Mouse (Mus musculus) ES-CJ7 (cell line): Measurements from ENCODE around the gene Med27.
A peak's percentile ranks its signal among the peaks of the same experiment; 100 is the strongest.

Source experiments
- DNase-seq: peaks from one replicate; pipeline ENCODE4 v3.0.0; 2011; ENCODE audit warnings: low read depth, low spot score

The Med27 gene

DNA sequence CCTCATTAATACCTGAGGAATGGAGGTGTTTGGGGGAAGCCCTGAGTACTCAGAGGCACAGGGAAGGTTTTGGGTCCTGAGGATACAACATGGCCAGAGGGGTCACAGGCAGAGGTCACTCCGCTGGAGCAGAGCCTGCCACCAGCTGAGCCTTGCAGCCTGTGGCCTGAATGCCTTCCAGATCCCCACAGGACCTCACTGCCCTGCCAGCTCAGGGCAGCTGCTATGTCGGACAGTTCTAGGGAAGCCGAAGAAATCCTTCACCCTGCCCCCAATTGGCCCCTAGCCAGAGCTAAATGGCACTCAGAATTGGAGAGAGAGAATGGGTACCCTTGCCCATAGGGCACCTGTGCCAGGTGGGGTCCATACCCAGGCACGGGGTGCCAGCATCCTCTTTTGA lies 214.8 kb downstream of the Med27 start:
- no peak for DNase-seq

DNA sequence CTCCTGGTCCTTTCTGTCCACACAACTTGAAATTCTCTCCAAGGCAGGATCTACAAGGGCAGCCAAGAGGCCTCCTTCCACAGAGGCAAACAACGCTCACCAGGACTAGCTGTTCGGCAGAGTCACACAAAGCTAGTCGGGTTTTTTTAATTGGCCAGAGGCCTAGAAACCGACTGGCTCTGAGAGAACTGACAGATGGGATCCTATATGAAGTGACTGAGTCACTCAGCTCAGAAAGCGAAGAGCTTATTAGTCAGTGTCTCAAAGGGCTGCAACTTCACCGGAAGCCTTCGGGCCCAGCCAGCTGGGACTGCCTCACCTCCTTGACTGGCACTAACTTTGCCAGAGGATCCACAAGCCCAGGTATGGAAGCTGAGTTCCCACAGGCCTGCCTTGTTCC lies 217.4 kb downstream of the Med27 start:
- no peak for DNase-seq

GRCm38 (mm10) chr2:29565570-29566433 lies 219.2 kb downstream of the Med27 start:
- no peak for DNase-seq

DNA sequence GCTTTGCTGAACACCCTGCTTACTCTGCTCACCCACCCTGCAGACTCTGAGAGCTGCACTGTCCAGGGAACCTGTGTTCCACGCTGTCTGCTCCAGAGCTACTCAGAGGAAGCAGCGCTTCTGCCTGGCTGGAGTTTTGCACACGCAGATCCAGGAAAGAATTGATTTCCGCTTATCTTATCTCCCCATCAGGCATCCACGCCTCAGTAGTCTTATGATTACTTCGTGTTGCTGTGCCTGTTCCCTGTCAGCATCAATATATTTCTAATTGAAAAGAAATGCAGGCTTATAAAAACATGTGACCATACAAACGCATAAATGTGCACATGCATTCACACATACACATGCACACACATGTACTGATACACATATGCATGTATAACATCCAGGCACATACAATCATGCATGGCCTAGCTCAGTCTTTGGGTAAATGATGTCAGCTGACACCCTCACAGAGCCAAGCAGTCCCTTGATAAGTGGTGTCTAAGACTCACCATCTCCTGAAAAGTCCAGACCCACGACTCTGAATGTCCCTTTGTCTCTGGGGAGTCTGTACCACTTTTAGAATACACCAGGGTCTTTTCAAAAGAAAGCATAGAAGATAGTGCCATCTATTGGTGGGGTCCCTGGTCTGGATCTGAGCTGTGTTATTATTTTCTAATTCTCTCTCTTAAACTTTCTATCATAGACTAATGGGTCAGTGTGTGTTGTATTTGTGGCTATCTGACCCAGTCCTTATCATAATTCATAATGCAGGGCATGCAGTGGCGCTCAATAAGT lies 225.5 kb downstream of the Med27 start:
- DNase-seq, result no peak

DNA sequence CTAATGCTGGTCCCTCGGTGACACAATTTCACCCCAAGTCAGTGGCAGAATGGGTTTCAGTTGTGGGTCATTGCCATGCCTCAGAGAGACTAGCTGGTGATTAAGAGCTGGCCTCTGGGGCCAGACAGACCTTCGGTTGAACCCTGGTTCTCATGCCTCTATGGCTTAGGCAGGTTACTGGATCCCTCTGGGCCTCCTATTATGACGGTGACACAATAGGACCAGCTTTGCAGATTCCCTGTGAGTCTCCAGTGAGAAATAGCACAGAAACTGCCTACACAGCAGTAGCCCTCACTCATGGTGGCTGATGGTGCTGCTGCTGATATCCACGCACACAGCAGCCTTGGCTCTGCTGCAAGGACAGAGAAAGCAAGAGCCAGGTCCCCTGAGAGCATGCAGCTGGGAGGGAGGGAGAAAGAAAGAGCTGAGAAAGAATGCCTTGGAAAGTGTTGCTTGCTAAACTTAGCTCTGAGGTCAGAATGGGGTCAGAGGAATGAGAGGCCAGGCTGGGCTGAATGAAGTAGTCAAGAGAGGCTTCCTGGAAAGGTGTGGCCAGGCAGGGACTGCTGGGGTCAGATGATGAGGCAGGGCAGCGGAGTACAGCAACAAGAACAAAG lies 226.3 kb downstream of the Med27 start:
- DNase-seq, result no peak

DNA sequence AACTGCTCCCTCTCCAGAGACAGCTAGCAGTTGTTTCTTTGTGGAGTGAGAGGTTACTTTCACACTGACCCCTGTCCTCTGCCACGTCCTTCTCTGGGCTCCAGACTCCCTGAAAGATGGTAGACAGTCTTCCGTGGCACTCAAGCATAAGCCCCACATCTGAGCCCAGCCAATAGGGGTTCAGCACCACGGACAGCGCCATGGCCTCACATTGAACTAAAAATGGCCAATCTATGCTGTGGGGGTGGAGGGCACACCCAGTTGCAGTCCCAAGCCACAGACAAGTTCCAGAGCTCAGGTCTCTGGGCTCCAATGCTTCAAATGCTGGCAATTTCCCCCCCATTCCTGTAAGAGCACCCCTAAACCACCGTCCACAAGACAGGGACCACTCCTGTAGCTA lies 227.0 kb downstream of the Med27 start:
- peak; percentile 81 for DNase-seq

- no peak for DNase-seq
Measured at GRCm38 (mm10) chr2:29574187-29574586, 227.6 kb downstream of the Med27 start.
